Comparison of ENCODE assay signal across 9 mouse cellular contexts in genomic region chr5:100322081-100322480, GRCm38 (mm10).
A peak's percentile ranks its signal among the peaks of the same experiment; 100 is the strongest.
DNase-seq lines count a peak whose midpoint lies in the region; ATAC-seq and TF ChIP-seq lines count a peak whose summit lies in the region.
"Had no signal": no experiment of that assay in that cellular context is flagged by ENCODE, and none has a peak within 500 bp of the region (broad histone marks: within the 10 kb centered on the region; RNA-seq: fewer than 3 reads in every experiment).

No protein-coding gene starts in this region.

- peak; percentile 77 for TF ChIP-seq CTCF in C2C12 (IDR thresholded peaks at IDR 0.05; ENCODE audit: control insufficient read depth, insufficient read depth, insufficient read length)
- TF ChIP-seq CTCF in bone marrow macrophage, adult 2 months (IDR thresholded peaks at IDR 0.05; ENCODE audit: low read depth, low read length) = peak; percentile 95
- TF ChIP-seq CTCF in embryonic fibroblast, embryonic 13.5 days (IDR thresholded peaks at IDR 0.05; ENCODE audit: borderline replicate concordance, insufficient read depth, low read length) = peak; percentile 93

- no peaks in the 10 kb centered on the region for H3K4me1 ChIP-seq in bone marrow macrophage, adult 2 months (ENCODE audit: control insufficient read depth, insufficient read depth, low read length)
- no peaks in the 10 kb centered on the region for H3K4me1 ChIP-seq in embryonic fibroblast, embryonic 13.5 days (ENCODE audit: control insufficient read depth, insufficient read depth, low read length)
- H3K4me1 ChIP-seq in heart, embryonic 13.5 days = peaks cover 3% of the 10 kb centered on the region; the same call in 1 of the 2 replicates
- 0 out of 2 replicates have a peak, but pooled peaks cover 2% of the 10 kb centered on the region for H3K4me1 ChIP-seq in kidney, embryonic 16.5 days (ENCODE audit: insufficient read depth, low read length)
- H3K4me1 ChIP-seq in limb, embryonic 15.5 days = 0 out of 2 replicates have a peak, but pooled peaks cover 2% of the 10 kb centered on the region
- no peaks in the 10 kb centered on the region for H3K4me1 ChIP-seq in stomach, embryonic 14.5 days (ENCODE audit: control insufficient read depth, insufficient read depth, low read length)

- peak; percentile 85 for DNase-seq in neural tube, embryonic 10.5 days (ENCODE audit: extremely low spot score, low spot score)

- no peak for TF ChIP-seq POLR2A in bone marrow macrophage, adult 2 months (IDR thresholded peaks at IDR 0.05; ENCODE audit: borderline replicate concordance, low read depth, low read length)
- no peak for TF ChIP-seq POLR2A in embryonic fibroblast, embryonic 13.5 days (IDR thresholded peaks at IDR 0.05; ENCODE audit: low read depth, low read length)

- no peaks in the 10 kb centered on the region for H3K9me3 ChIP-seq in heart, embryonic 13.5 days
- H3K9me3 ChIP-seq in kidney, embryonic 16.5 days (ENCODE audit: low read length) = no peaks in the 10 kb centered on the region
- H3K9me3 ChIP-seq in limb, embryonic 15.5 days = no peaks in the 10 kb centered on the region
- no peaks in the 10 kb centered on the region for H3K9me3 ChIP-seq in stomach, embryonic 14.5 days (ENCODE audit: control insufficient read depth, low read depth, low read length)
- H3K9me3 ChIP-seq: embryonic facial prominence, embryonic 15.5 days had no signal

- H3ac ChIP-seq in C2C12 (ENCODE audit: control insufficient read depth, insufficient read length, low read depth) = no peak overlapping the region

- peak; percentile 54; the same call in 1 of the 2 replicates for ATAC-seq in heart, embryonic 13.5 days (ENCODE audit: extremely low read depth, insufficient number of reproducible peaks, low FRiP score, low TSS enrichment)
- peak; percentile 84; the same call in 1 of the 2 replicates for ATAC-seq in kidney, embryonic 16.5 days (ENCODE audit: low FRiP score, low TSS enrichment)
- 0 out of 2 replicates have a peak, but pooled peaks have one; percentile 52 for ATAC-seq in limb, embryonic 15.5 days (ENCODE audit: insufficient number of reproducible peaks, low FRiP score, low TSS enrichment, low read depth)
- ATAC-seq in stomach, embryonic 14.5 days (ENCODE audit: insufficient number of reproducible peaks, insufficient read depth, low FRiP score, low read depth) = 0 out of 2 replicates have a peak, but pooled peaks have one; percentile 74

- no peak overlapping the region for H3K4me3 ChIP-seq in C2C12 (ENCODE audit: insufficient read depth, poor library complexity, severe bottlenecking)
- no peak overlapping the region for H3K4me3 ChIP-seq in bone marrow macrophage, adult 2 months (ENCODE audit: insufficient read depth, low read length)
- no peak overlapping the region for H3K4me3 ChIP-seq in embryonic fibroblast, embryonic 13.5 days (ENCODE audit: insufficient read depth, low read length)
- H3K4me3 ChIP-seq in heart, embryonic 13.5 days = no peak overlapping the region
- H3K4me3 ChIP-seq in kidney, embryonic 16.5 days (ENCODE audit: low read length) = no peak overlapping the region
- H3K4me3 ChIP-seq in limb, embryonic 15.5 days = no peak overlapping the region
- H3K4me3 ChIP-seq in stomach, embryonic 14.5 days (ENCODE audit: low read depth, low read length) = no peak overlapping the region
- H3K4me3 ChIP-seq: embryonic facial prominence, embryonic 15.5 days had no signal

- H3K27me3 ChIP-seq in C2C12 (ENCODE audit: control insufficient read depth, insufficient read depth, insufficient read length) = peaks cover 14% of the 10 kb centered on the region
- H3K27me3 ChIP-seq in heart, embryonic 13.5 days (replicated peaks) = no peaks in the 10 kb centered on the region
- H3K27me3 ChIP-seq in kidney, embryonic 16.5 days (ENCODE audit: insufficient read depth, low read length) = no peaks in the 10 kb centered on the region
- no peaks in the 10 kb centered on the region for H3K27me3 ChIP-seq in limb, embryonic 15.5 days
- H3K27me3 ChIP-seq in stomach, embryonic 14.5 days (ENCODE audit: control insufficient read depth, insufficient read depth, low read length) = no peaks in the 10 kb centered on the region
- H3K27me3 ChIP-seq: embryonic facial prominence, embryonic 15.5 days had no signal

- H3K9ac ChIP-seq in heart, embryonic 13.5 days = no peak overlapping the region
- H3K9ac ChIP-seq in kidney, embryonic 16.5 days (replicated peaks; ENCODE audit: low read length) = no peak overlapping the region
- no peak overlapping the region for H3K9ac ChIP-seq in limb, embryonic 15.5 days
- H3K9ac ChIP-seq in stomach, embryonic 14.5 days (replicated peaks; ENCODE audit: low read depth, low read length) = no peak overlapping the region
- H3K9ac ChIP-seq: embryonic facial prominence, embryonic 15.5 days had no signal

- no peaks in the 10 kb centered on the region for H3K79me2 ChIP-seq in C2C12 (ENCODE audit: control insufficient read depth, insufficient read depth)

- no peaks in the 10 kb centered on the region for H3K79me3 ChIP-seq in C2C12 (ENCODE audit: low read depth)

- H3K27ac ChIP-seq in bone marrow macrophage, adult 2 months (ENCODE audit: insufficient read depth, low read depth, low read length) = no peak overlapping the region
- H3K27ac ChIP-seq in embryonic fibroblast, embryonic 13.5 days (ENCODE audit: insufficient read depth, low read length) = no peak overlapping the region
- H3K27ac ChIP-seq in heart, embryonic 13.5 days (replicated peaks) = no peak overlapping the region
- H3K27ac ChIP-seq in kidney, embryonic 16.5 days (ENCODE audit: low read length) = no peak overlapping the region
- H3K27ac ChIP-seq in limb, embryonic 15.5 days = no peak overlapping the region
- no peak overlapping the region for H3K27ac ChIP-seq in stomach, embryonic 14.5 days (ENCODE audit: low read length)
- H3K27ac ChIP-seq: embryonic facial prominence, embryonic 15.5 days had no signal

- H3K4me2 ChIP-seq in heart, embryonic 13.5 days = peak overlapping the region; percentile 24; the same call in 1 of the 2 replicates
- no peak overlapping the region for H3K4me2 ChIP-seq in kidney, embryonic 16.5 days (replicated peaks; ENCODE audit: low read depth, low read length)
- no peak overlapping the region for H3K4me2 ChIP-seq in limb, embryonic 15.5 days
- no peak overlapping the region for H3K4me2 ChIP-seq in stomach, embryonic 14.5 days (replicated peaks; ENCODE audit: low read depth, low read length)
- H3K4me2 ChIP-seq: embryonic facial prominence, embryonic 15.5 days had no signal

- no peaks in the 10 kb centered on the region for H3K36me3 ChIP-seq in C2C12 (ENCODE audit: control insufficient read depth, insufficient read depth)
- no peaks in the 10 kb centered on the region for H3K36me3 ChIP-seq in heart, embryonic 13.5 days
- no peaks in the 10 kb centered on the region for H3K36me3 ChIP-seq in kidney, embryonic 16.5 days (ENCODE audit: insufficient read depth, low read length)
- no peaks in the 10 kb centered on the region for H3K36me3 ChIP-seq in limb, embryonic 15.5 days
- H3K36me3 ChIP-seq in stomach, embryonic 14.5 days (ENCODE audit: control insufficient read depth, insufficient read depth, low read length) = no peaks in the 10 kb centered on the region
- H3K36me3 ChIP-seq: embryonic facial prominence, embryonic 15.5 days had no signal

- WGBS in heart, embryonic 13.5 days = 1% methylated on average over 11 of the region's 11 CpGs
- WGBS in kidney, embryonic 16.5 days = 1% methylated on average over 11 of the region's 11 CpGs
- WGBS in limb, embryonic 15.5 days = 1% methylated on average over 11 of the region's 11 CpGs
- WGBS in stomach, embryonic 14.5 days = under 1% methylated on average over 11 of the region's 11 CpGs

TF ChIP-seq in C2C12, 6 proteins besides CTCF, POLR2A, EP300 and RAD21:
- no peak for TF ChIP-seq FOSL1 (IDR thresholded peaks at IDR 0.05; ENCODE audit: insufficient read depth, low read length, poor library complexity, severe bottlenecking)
- TF ChIP-seq MYOG (IDR thresholded peaks at IDR 0.05; ENCODE audit: control insufficient read depth, extremely low read depth, insufficient read length) = no peak
- TF ChIP-seq MAX (IDR thresholded peaks at IDR 0.05) = no peak
- no peak for TF ChIP-seq MYOD1 (IDR thresholded peaks at IDR 0.05; ENCODE audit: control insufficient read depth, insufficient read length, low read depth)
- TF ChIP-seq CEBPB (IDR thresholded peaks at IDR 0.05; ENCODE audit: low read depth) = no peak
- no peak for TF ChIP-seq USF1 (IDR thresholded peaks at IDR 0.05; ENCODE audit: low read depth)
